Mouse (Mus musculus) testis, adult 2 months (tissue): ENCODE data around the gene Amotl2. TPM values are rescaled to one million over a fixed set of nuclear protein-coding genes. Genes with fewer than 3 reads are reported as not detected.
"Not testable (repeated sequence)": the region's sequence is repeated elsewhere in the genome, so short reads cannot be mapped to it uniquely, and the experiment has no call there.

Experiments used
- H3K27ac ChIP-seq: fragments of 200-500 bp; 2 replicates; pipeline ENCODE4 v1.5.1; 2012; ENCODE audit warnings: low read depth, low read length; ENCODE audit not compliant: control insufficient read depth, insufficient read depth
- H3K27me3 ChIP-seq: fragments of 200-500 bp; 2 replicates; pipeline ENCODE4 v1.6.1; 2012; ENCODE audit warnings: mild to moderate bottlenecking, low read length, moderate library complexity; ENCODE audit not compliant: control insufficient read depth, insufficient read depth
- H3K36me3 ChIP-seq: fragments of 200-500 bp; 2 replicates; pipeline ENCODE4 v1.6.1; 2012; ENCODE audit warnings: mild to moderate bottlenecking, low read length; ENCODE audit not compliant: control insufficient read depth, insufficient read depth
- H3K4me1 ChIP-seq: fragments of 200-500 bp; 2 replicates; pipeline ENCODE4 v1.6.1; 2012; ENCODE audit warnings: low read length; ENCODE audit not compliant: control insufficient read depth, insufficient read depth
- H3K4me3 ChIP-seq: fragments of 200-500 bp; 2 replicates; pipeline ENCODE4 v1.5.1; 2012; ENCODE audit warnings: low read depth, mild to moderate bottlenecking, low read length, moderate library complexity, mixed read lengths; ENCODE audit not compliant: control insufficient read depth
- CTCF ChIP-seq: fragments of 200-500 bp; IDR thresholded peaks from 2 replicates; pipeline ENCODE4 v1.5.1; 2012; ENCODE audit warnings: low read depth, mild to moderate bottlenecking, inconsistent platforms, low read length, moderate library complexity; ENCODE audit not compliant: control insufficient read depth, insufficient read depth, insufficient replicate concordance
- POLR2A ChIP-seq: fragments of 200-500 bp; IDR thresholded peaks from 2 replicates; pipeline ENCODE4 v1.6.1; 2012; ENCODE audit warnings: low read depth, mild to moderate bottlenecking, inconsistent platforms, low read length, moderate library complexity; ENCODE audit not compliant: control insufficient read depth
- polyA plus RNA-seq: library from polyadenylated mRNA; depleted of rRNA; stranded (reverse); fragments of >200 nt; gene quantifications from 2 replicates; pipeline ENCODE4 v1.2.3, GENCODE M21; 2012

Gene Amotl2
- polyA plus RNA-seq, 1 experiment = 2.6 TPM

GRCm38 (mm10) chr9:102755161-102755560 lies 38.7 kb downstream of the Amotl2 start:
- peaks cover 3% of the 10 kb centered on the region; the same call in 1 of the 2 replicates for H3K4me1 ChIP-seq
- H3K4me3 ChIP-seq = no peak overlapping the region
- H3K27ac ChIP-seq = no peak overlapping the region
- no peaks in the 10 kb centered on the region for H3K36me3 ChIP-seq
- TF ChIP-seq CTCF (no peak), POLR2A (no peak)
- H3K27me3 ChIP-seq = no peaks in the 10 kb centered on the region

DNA sequence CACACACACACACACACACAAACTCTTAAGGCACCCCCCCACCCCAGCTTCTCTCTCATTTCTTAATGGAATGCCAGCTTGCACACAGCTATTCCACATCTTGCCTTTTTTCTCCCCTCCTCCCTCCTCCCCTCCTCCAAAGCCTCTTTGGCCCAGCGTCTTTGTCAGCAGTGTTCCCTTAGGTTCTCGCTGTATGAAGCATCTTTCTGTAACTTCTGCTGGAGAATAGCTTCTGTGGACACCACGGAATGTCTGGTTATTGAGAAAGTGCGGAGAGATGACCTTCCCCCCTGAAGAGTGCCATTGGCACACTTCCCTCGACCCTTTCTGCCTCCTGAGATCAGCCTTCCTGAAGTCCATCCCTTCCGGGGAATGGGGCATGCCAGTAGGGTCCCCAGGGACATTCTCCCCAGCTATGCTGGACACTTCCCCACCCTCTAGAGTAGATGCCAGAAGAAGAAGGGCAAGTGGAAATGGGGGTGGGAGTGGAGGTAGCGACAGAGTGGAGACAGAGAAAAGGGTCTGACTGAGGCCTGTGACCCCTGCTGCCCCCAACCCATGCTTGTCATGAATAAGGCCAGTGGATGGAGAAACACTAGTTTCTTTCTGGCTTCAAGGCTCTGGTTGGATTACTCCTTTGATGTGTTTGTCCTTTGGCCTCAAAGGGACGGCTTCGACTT lies 39.3 kb downstream of the Amotl2 start:
- H3K4me3 ChIP-seq = no peak overlapping the region
- no peak for TF ChIP-seq CTCF
- TF ChIP-seq POLR2A = no peak
- H3K36me3 ChIP-seq = no peaks in the 10 kb centered on the region
- H3K4me1 ChIP-seq = peaks cover 3% of the 10 kb centered on the region; the same call in 1 of the 2 replicates
- no peak overlapping the region for H3K27ac ChIP-seq
- H3K27me3 ChIP-seq = no peaks in the 10 kb centered on the region

DNA sequence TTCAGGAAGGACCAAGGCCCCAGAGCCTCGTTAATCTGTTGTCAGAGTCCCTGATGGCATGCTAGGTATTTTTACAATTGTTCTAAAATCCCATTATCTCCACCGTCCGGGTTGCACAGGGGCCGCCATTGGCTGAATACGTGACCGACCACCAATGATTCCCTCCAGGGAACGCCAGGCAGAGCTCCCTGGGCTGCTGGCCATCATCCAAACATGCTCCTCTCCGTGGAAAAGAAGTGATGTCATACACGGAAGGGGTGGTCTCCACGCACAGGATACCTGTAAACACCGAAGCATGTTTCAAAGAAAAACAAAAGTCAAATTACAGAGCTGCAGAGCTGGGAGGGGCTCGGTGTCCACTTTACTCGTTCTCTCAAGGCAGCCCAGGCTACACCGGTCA lies 39.9 kb downstream of the Amotl2 start:
- TF ChIP-seq POLR2A = no peak
- TF ChIP-seq CTCF = no peak
- Histone ChIP-seq H3K4me3 (no peak overlapping the region), H3K27ac (no peak overlapping the region), H3K36me3 (no peaks in the 10 kb centered on the region), H3K27me3 (no peaks in the 10 kb centered on the region), H3K4me1 (peaks cover 3% of the 10 kb centered on the region; the same call in 1 of the 2 replicates)

- Histone ChIP-seq H3K36me3 (no peaks in the 10 kb centered on the region), H3K27me3 (no peaks in the 10 kb centered on the region), H3K4me1 (peaks cover 3% of the 10 kb centered on the region; the same call in 1 of the 2 replicates), H3K27ac (no peak overlapping the region), H3K4me3 (no peak overlapping the region)
- TF ChIP-seq POLR2A (no peak), CTCF (no peak)
Measured at GRCm38 (mm10) chr9:102758851-102759250, 42.4 kb downstream of the Amotl2 start.

DNA sequence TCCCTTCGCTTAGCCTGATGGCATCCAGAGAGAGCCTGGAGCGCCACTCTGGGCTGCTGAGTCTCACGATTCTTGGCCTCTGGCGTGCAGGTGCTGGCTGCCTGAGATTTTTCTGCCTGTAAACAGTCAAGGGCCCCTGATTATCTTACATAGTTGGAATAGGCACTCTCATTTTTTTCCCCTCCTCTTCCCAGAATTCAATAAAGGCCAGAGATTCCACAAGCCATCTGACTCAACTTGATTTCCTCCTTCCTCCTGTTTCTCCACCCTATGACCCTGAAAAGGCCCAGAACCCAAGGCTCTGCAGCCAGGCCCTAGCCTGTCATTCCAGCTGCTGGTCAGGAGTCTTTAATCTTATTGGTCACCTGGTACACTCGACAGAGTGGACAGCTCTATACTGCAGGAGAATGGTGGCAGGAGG lies 43.1 kb downstream of the Amotl2 start:
- no peak for TF ChIP-seq CTCF
- H3K4me1 ChIP-seq = peaks cover 3% of the 10 kb centered on the region; the same call in 1 of the 2 replicates
- no peak overlapping the region for H3K4me3 ChIP-seq
- no peaks in the 10 kb centered on the region for H3K36me3 ChIP-seq
- no peaks in the 10 kb centered on the region for H3K27me3 ChIP-seq
- H3K27ac ChIP-seq = no peak overlapping the region

DNA sequence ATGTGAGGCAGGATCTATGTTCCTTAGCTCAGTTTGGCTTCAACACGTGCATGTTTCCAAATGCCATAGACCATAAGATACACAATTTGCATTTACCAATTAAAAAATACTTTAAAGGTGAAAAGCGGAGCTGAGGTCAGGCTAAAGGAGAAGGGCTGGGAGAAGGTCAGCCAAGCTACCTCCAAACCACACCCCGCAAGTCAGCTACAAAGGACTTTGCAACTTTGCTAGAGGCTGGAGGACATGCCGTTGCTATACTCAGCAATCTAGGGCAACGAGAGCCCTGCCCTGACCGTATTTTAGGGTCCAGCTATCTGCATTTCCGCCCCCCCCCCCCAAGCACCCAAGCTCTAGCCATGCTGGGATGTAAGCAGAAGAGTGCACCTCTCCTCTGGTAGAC lies 45.1 kb downstream of the Amotl2 start:
- Histone ChIP-seq H3K4me1 (no peaks in the 10 kb centered on the region), H3K27me3 (no peaks in the 10 kb centered on the region), H3K27ac (no peak overlapping the region), H3K4me3 (no peak overlapping the region), H3K36me3 (no peaks in the 10 kb centered on the region)
- no peak for TF ChIP-seq POLR2A
- no peak for TF ChIP-seq CTCF

DNA sequence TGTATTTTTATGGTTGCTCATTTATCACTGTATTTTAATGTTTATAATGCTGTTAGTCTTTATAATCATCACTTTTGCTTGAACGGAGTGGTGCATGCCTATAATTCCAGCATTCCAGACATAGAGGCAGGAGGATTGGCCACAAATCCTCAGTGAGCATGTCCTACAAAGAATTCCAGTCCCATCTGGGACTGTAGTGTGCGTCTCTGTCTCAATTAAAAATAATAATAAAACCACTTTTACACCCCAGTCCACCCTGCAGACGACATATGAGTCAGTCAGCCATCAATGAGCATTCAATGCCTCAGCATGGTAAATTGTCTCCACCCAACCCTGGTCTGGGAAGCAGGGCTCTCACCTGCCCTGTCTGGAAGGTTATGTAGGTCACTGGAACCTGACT lies 46.4 kb downstream of the Amotl2 start:
- Histone ChIP-seq H3K27me3 (no peaks in the 10 kb centered on the region), H3K4me3 (no peak overlapping the region), H3K4me1 (no peaks in the 10 kb centered on the region), H3K36me3 (no peaks in the 10 kb centered on the region), H3K27ac (no peak overlapping the region)
- TF ChIP-seq CTCF (no peak), POLR2A (no peak)

GRCm38 (mm10) chr9:102763520-102763919 lies 47.0 kb downstream of the Amotl2 start:
- Histone ChIP-seq H3K27ac (no peak overlapping the region), H3K36me3 (no peaks in the 10 kb centered on the region), H3K27me3 (no peaks in the 10 kb centered on the region), H3K4me1 (no peaks in the 10 kb centered on the region), H3K4me3 (no peak overlapping the region)
- no peak for TF ChIP-seq POLR2A
- no peak for TF ChIP-seq CTCF

DNA sequence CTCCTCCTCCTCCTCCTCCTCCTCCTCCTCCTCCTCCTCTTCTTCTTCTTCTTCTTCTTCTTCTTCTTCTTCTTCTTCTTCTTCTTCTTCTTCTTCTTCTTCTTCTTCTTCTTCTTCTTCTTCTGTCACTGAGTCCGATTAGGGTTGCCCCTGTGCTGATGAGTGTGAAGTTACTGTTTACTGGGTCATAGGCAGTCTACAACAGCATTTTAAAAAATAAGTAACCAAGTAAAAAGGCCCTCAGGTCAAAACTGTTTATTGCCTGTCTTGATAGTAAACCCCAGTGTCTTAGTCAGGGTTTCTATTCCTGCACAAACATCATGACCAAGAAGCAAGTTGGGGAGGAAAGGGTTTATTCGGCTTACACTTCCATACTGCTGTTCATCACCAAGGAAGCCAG lies 48.1 kb downstream of the Amotl2 start:
- H3K4me3 ChIP-seq, H3K36me3 ChIP-seq, H3K27ac ChIP-seq, H3K4me1 ChIP-seq, H3K27me3 ChIP-seq: not testable (repeated sequence)
